Comparison of ENCODE assay signal across 10 mouse cellular contexts in genomic region chr6:133206173-133206572, GRCm38 (mm10).
A peak's percentile ranks its signal among the peaks of the same experiment; 100 is the strongest.
DNase-seq lines count a peak whose midpoint lies in the region; ATAC-seq lines count a peak whose summit lies in the region.
"Had no signal": no experiment of that assay in that cellular context is flagged by ENCODE, and none has a peak within 500 bp of the region (broad histone marks: within the 10 kb centered on the region; RNA-seq: fewer than 3 reads in every experiment).

No protein-coding gene starts in this region.

- no peaks in the 10 kb centered on the region for H3K4me1 ChIP-seq in forebrain, embryonic 11.5 days (replicated peaks; ENCODE audit: control insufficient read depth, insufficient read depth, low read length)
- no peaks in the 10 kb centered on the region for H3K4me1 ChIP-seq in intestine, embryonic 15.5 days (replicated peaks)

- H3K9me3 ChIP-seq in forebrain, embryonic 11.5 days (ENCODE audit: control insufficient read depth, low read length) = no peaks in the 10 kb centered on the region
- no peaks in the 10 kb centered on the region for H3K9me3 ChIP-seq in intestine, embryonic 15.5 days

- H3K4me2 ChIP-seq in forebrain, embryonic 11.5 days (ENCODE audit: low read depth, low read length, severe bottlenecking) = no peak overlapping the region
- no peak overlapping the region for H3K4me2 ChIP-seq in intestine, embryonic 15.5 days (replicated peaks)

- ATAC-seq in forebrain, embryonic 11.5 days (replicated peaks; ENCODE audit: low FRiP score) = peak; percentile 81
- peak; percentile 67; the same call in 1 of the 2 replicates for ATAC-seq in intestine, embryonic 15.5 days

- no peak overlapping the region for H3K9ac ChIP-seq in forebrain, embryonic 11.5 days (ENCODE audit: low read length)
- no peak overlapping the region for H3K9ac ChIP-seq in intestine, embryonic 15.5 days

- no peaks in the 10 kb centered on the region for H3K27me3 ChIP-seq in forebrain, embryonic 11.5 days (ENCODE audit: control insufficient read depth, insufficient read depth, low read length)
- H3K27me3 ChIP-seq in intestine, embryonic 15.5 days (replicated peaks) = no peaks in the 10 kb centered on the region

- peak; percentile 60 for DNase-seq in urinary bladder, postnatal 14 days (ENCODE audit: low spot score)
- DNase-seq in urinary bladder, postnatal 10 days (ENCODE audit: low spot score) = no peak
- peak; percentile 46 for DNase-seq in adrenal gland, postnatal 25 days
- peak; percentile 65 for DNase-seq in forebrain, embryonic 11.5 days (ENCODE audit: low spot score)
- DNase-seq in left cerebral cortex, postnatal 4 days = peak; percentile 51
- peak; percentile 53 for DNase-seq in neural tube, embryonic 10.5 days (ENCODE audit: extremely low spot score, low spot score)
- no peak for DNase-seq in c-Kit-positive CD71-positive TER-119-positive erythroid progenitor cells, embryonic 14.5 days (ENCODE audit: low spot score)

- WGBS in forebrain, embryonic 11.5 days = 10% methylated on average over 3 of the region's 3 CpGs
- 6% methylated on average over 3 of the region's 3 CpGs for WGBS in intestine, embryonic 15.5 days

- H3K27ac ChIP-seq in forebrain, embryonic 11.5 days (ENCODE audit: low read depth, low read length) = no peak overlapping the region
- H3K27ac ChIP-seq in intestine, embryonic 15.5 days = no peak overlapping the region
- H3K27ac ChIP-seq: macrophage had no signal

- no peak overlapping the region for H3K4me3 ChIP-seq in forebrain, embryonic 11.5 days (ENCODE audit: low read depth, low read length)
- H3K4me3 ChIP-seq in intestine, embryonic 15.5 days (replicated peaks) = no peak overlapping the region
- H3K4me3 ChIP-seq: erythroblast, embryonic 14.5 days had no signal

- H3K36me3 ChIP-seq in forebrain, embryonic 11.5 days (ENCODE audit: control insufficient read depth, insufficient read depth, low read length) = no peaks in the 10 kb centered on the region
- no peaks in the 10 kb centered on the region for H3K36me3 ChIP-seq in intestine, embryonic 15.5 days

- intact Hi-C loops in left cerebral cortex, postnatal 4 days (cut with DNase I) = no loop called here

Comparison
In these comparisons a context has a peak if more than half of its experiments do, and no peak if none do; other contexts are left out.
1. DNase-seq: peak in urinary bladder, postnatal 14 days (single experiment), adrenal gland, postnatal 25 days (single experiment), forebrain, embryonic 11.5 days (single experiment), left cerebral cortex, postnatal 4 days (single experiment) and neural tube, embryonic 10.5 days (single experiment); none in urinary bladder, postnatal 10 days (single experiment) and c-Kit-positive CD71-positive TER-119-positive erythroid progenitor cells, embryonic 14.5 days (single experiment).